Mouse (Mus musculus): ENCODE data around the gene Ghr. TPM values are rescaled to one million over a fixed set of nuclear protein-coding genes. Genes with fewer than 3 reads are reported as not detected.

Ghr gene
- polyA plus RNA-seq, 1 experiment from 2014 or later: 65.6 TPM

DNA sequence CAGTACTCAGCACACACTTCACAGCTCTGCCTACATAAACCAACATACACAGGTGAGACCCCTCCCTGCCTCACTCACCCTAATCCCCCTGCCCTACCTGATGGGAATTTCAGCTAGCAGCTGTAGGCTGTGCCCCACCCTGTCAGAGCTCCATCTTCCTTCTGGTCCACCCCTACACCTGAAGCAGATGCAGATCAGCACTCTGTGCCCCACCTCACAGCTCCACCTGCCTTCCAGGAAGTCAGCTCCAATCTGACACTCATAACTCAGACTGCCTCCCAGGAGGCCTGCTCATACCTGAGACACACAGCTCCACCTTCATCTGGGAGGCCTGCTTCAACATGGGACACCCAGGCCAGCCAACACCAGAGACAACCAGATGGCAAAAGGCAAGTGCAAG, 192.6 kb downstream of the Ghr start:
- no peaks in the 10 kb centered on the region for H3K27me3 ChIP-seq (ENCODE audit: insufficient read depth, low read length)
- no peak overlapping the region for H3K27ac ChIP-seq (ENCODE audit: low read depth)
- H3K9ac ChIP-seq (replicated peaks): no peak overlapping the region
- no peak for DNase-seq
- no peaks in the 10 kb centered on the region for H3K4me1 ChIP-seq (ENCODE audit: insufficient read depth)
- no peaks in the 10 kb centered on the region for H3K9me3 ChIP-seq (ENCODE audit: low read length)
- no peaks in the 10 kb centered on the region for H3K36me3 ChIP-seq (replicated peaks; ENCODE audit: insufficient read depth, low read length)
- H3K4me2 ChIP-seq (ENCODE audit: low read depth, low read length): no peak overlapping the region
- no peak overlapping the region for H3K4me3 ChIP-seq (ENCODE audit: low read depth, low read length)
- TF ChIP-seq EP300 (IDR thresholded peaks at IDR 0.05; ENCODE audit: low read depth) (no peak), CTCF (IDR thresholded peaks at IDR 0.05; ENCODE audit: low read depth) (no peak)
- no peak for ATAC-seq

DNA sequence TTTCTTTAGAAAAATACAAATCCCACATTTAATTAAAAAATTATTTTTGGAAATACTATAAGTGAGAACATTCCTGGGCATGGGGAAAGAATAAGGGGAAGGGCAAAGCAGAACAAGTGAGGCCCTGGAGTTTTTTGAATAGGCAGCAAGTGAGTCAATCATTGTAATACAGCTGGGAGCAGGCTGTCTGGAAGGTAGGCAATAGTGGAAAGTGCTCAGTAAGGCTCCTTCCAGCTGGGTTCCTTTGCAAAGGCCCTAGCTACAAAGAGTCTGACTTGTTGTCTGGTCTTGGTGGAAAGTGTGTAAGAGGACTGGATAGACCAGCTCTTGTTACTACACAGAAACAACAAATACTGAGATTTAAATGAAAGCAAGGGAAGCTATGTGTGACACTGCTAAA, 194.3 kb downstream of the Ghr start:
- ATAC-seq (no peak), DNase-seq (no peak)
- Histone ChIP-seq H3K27me3 (ENCODE audit: insufficient read depth, low read length) (no peaks in the 10 kb centered on the region), H3K27ac (ENCODE audit: low read depth) (no peak overlapping the region), H3K4me2 (ENCODE audit: low read depth, low read length) (no peak overlapping the region), H3K9me3 (ENCODE audit: low read length) (no peaks in the 10 kb centered on the region), H3K36me3 (replicated peaks; ENCODE audit: insufficient read depth, low read length) (no peaks in the 10 kb centered on the region), H3K4me1 (ENCODE audit: insufficient read depth) (no peaks in the 10 kb centered on the region), H3K9ac (replicated peaks) (no peak overlapping the region), H3K4me3 (ENCODE audit: low read depth, low read length) (no peak overlapping the region)
- TF ChIP-seq EP300 (IDR thresholded peaks at IDR 0.05; ENCODE audit: low read depth) (no peak), CTCF (IDR thresholded peaks at IDR 0.05; ENCODE audit: low read depth) (no peak)

DNA sequence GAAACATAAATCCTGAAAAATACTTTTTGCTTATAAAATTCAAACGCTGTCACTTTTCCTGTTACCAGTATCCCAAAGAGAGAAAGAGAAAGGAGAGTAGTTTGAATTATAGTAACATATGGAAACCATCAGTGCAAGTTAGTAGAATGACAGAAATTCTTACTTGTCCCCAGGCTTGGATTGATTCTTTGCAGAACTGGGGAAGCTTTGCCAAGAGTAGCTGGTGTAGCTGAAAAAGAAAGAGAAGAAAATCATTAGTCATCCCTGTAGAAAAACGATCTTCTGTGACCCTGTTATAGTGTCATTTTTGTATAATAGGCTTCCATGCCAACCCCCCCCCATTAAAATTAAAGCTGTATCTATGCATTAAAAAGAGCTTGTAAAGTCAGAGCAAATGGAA, 194.8 kb downstream of the Ghr start:
- TF ChIP-seq EP300 (IDR thresholded peaks at IDR 0.05; ENCODE audit: low read depth) (no peak), CTCF (IDR thresholded peaks at IDR 0.05; ENCODE audit: low read depth) (no peak)
- Histone ChIP-seq H3K27ac (ENCODE audit: low read depth) (no peak overlapping the region), H3K4me3 (ENCODE audit: low read depth, low read length) (no peak overlapping the region), H3K9ac (replicated peaks) (no peak overlapping the region), H3K27me3 (ENCODE audit: insufficient read depth, low read length) (no peaks in the 10 kb centered on the region), H3K4me1 (ENCODE audit: insufficient read depth) (no peaks in the 10 kb centered on the region), H3K36me3 (replicated peaks; ENCODE audit: insufficient read depth, low read length) (no peaks in the 10 kb centered on the region), H3K4me2 (ENCODE audit: low read depth, low read length) (no peak overlapping the region), H3K9me3 (ENCODE audit: low read length) (no peaks in the 10 kb centered on the region)
- ATAC-seq (no peak), DNase-seq (no peak)
- 76% methylated on average over 2 of the region's 2 CpGs for WGBS (ENCODE audit: insufficient replicate concordance)

DNA sequence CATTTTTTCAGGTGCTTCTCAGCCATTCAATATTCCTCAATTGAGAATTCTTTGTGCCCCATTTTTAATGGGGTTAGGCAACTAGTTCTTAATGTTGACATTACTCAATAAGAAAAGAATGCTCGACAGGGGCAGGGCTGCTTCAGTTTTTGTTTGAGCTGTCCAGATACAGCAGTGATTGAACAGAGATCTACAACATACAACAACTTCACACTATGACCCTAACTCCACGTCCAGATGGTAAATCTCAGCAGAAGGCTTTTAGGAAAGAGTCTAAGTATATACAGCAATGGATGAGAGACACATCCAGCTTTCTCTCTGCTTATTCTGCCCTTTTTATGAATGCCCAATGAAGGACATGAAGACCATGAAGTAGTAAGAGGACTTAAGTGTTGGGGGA, 199.5 kb downstream of the Ghr start:
- WGBS (ENCODE audit: insufficient replicate concordance): 32% methylated on average over 2 of the region's 2 CpGs
- H3K27ac ChIP-seq (ENCODE audit: low read depth): no peak overlapping the region
- no peak overlapping the region for H3K4me3 ChIP-seq (ENCODE audit: low read depth, low read length)
- ATAC-seq (no peak), DNase-seq (no peak)
- H3K4me2 ChIP-seq (ENCODE audit: low read depth, low read length): no peak overlapping the region
- H3K9me3 ChIP-seq (ENCODE audit: low read length): no peaks in the 10 kb centered on the region
- no peaks in the 10 kb centered on the region for H3K36me3 ChIP-seq (replicated peaks; ENCODE audit: insufficient read depth, low read length)
- TF ChIP-seq CTCF (IDR thresholded peaks at IDR 0.05; ENCODE audit: low read depth) (no peak), EP300 (IDR thresholded peaks at IDR 0.05; ENCODE audit: low read depth) (no peak)
- no peaks in the 10 kb centered on the region for H3K27me3 ChIP-seq (ENCODE audit: insufficient read depth, low read length)
- H3K9ac ChIP-seq (replicated peaks): no peak overlapping the region
- no peaks in the 10 kb centered on the region for H3K4me1 ChIP-seq (ENCODE audit: insufficient read depth)

DNA sequence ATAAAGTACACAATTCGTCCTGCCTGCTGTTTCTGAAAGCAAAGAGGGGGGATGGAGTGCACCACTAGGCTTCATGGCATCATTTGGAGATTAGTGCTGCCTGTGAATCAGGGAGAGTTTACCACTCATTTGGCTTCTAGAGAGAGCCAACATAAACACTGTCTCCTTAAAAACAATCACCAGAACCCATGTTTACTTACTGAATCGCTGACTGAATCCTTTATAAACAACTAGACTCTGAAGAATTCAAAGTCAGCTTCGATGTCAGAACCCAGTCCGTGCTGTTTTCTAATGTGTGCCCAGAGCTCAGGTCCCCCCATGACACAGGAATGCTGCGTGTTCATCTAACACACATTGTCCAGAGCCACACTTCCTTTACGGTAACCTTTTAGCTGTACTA, 201.9 kb downstream of the Ghr start:
- H3K4me1 ChIP-seq (ENCODE audit: insufficient read depth): no peaks in the 10 kb centered on the region
- no peak for DNase-seq
- H3K4me3 ChIP-seq (ENCODE audit: low read depth, low read length): no peak overlapping the region
- no peaks in the 10 kb centered on the region for H3K9me3 ChIP-seq (ENCODE audit: low read length)
- no peak overlapping the region for H3K9ac ChIP-seq (replicated peaks)
- H3K4me2 ChIP-seq (ENCODE audit: low read depth, low read length): no peak overlapping the region
- no peak for TF ChIP-seq CTCF (IDR thresholded peaks at IDR 0.05; ENCODE audit: low read depth)
- no peak for TF ChIP-seq EP300 (IDR thresholded peaks at IDR 0.05; ENCODE audit: low read depth)
- H3K27me3 ChIP-seq (ENCODE audit: insufficient read depth, low read length): no peaks in the 10 kb centered on the region
- no peaks in the 10 kb centered on the region for H3K36me3 ChIP-seq (replicated peaks; ENCODE audit: insufficient read depth, low read length)
- ATAC-seq: no peak
- 53% methylated on average over 6 of the region's 6 CpGs for WGBS (ENCODE audit: insufficient replicate concordance)
- H3K27ac ChIP-seq (ENCODE audit: low read depth): no peak overlapping the region

DNA sequence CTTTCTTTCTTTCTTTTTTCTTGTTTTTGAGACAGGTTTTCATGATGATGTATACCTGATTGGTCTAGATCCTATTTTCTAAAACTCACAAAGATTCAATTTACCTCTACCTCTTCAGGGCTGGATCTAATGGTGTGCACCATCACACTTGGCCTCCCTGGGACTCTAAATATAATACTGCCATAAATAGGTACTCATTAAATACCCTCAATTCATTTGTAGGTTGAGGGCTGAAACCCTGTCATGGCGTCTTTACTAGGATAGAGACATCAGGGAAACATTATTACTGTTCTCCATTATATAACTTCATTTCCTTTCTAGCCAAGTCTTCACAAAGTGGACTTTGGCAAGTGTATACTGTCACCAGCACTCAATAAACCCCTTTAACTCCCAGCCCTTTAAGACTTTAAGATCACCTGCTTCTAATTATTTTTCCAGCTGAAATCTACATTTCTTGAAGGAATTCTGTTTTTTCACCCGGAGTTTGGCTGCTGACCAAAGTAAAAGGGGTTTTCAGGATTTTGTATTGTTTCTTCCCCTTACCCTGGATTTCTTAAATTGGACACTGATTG, 214.9 kb downstream of the Ghr start:
- ATAC-seq (no peak), DNase-seq (no peak)
- Histone ChIP-seq H3K4me3 (ENCODE audit: low read depth, low read length) (no peak overlapping the region), H3K9ac (replicated peaks) (no peak overlapping the region), H3K4me1 (ENCODE audit: insufficient read depth) (no peaks in the 10 kb centered on the region), H3K9me3 (ENCODE audit: low read length) (peaks cover 5% of the 10 kb centered on the region; the same call in 1 of the 2 replicates), H3K27ac (ENCODE audit: low read depth) (no peak overlapping the region), H3K4me2 (ENCODE audit: low read depth, low read length) (no peak overlapping the region), H3K36me3 (replicated peaks; ENCODE audit: insufficient read depth, low read length) (no peaks in the 10 kb centered on the region), H3K27me3 (ENCODE audit: insufficient read depth, low read length) (no peaks in the 10 kb centered on the region)
- no peak for TF ChIP-seq EP300 (IDR thresholded peaks at IDR 0.05; ENCODE audit: low read depth)
- no peak for TF ChIP-seq CTCF (IDR thresholded peaks at IDR 0.05; ENCODE audit: low read depth)
- 69% methylated on average over 2 of the region's 2 CpGs for WGBS (ENCODE audit: insufficient replicate concordance)
